Mouse (Mus musculus) megakaryocyte progenitor cell, adult 5-6 weeks (primary cell): ENCODE results near the gene Gm21293. TPM values are rescaled to one million over a fixed set of nuclear protein-coding genes. Genes with fewer than 3 reads are reported as not detected.
"Not testable (repeated sequence)": the region's sequence is repeated elsewhere in the genome, so short reads cannot be mapped to it uniquely, and the experiment has no call there.

Experiments
- ATAC-seq: replicated peaks from 2 replicates; pipeline ENCODE4 v1.8.0; 2016; ENCODE audit warnings: mild to moderate bottlenecking, moderate TSS enrichment, inconsistent platforms; ENCODE audit not compliant: poor library complexity
- total RNA-seq, 2 experiments: library from RNA; stranded (forward) in 1 of 2; stranded (reverse) in 1 of 2; fragments of 157-497, 149-512 nt in 1 of 2; fragments of 200-1000 nt in 1 of 2; gene quantifications; 2 replicates each; pipeline versions ENCODE4 v1.2.3 to v1.2.4; 2015 to 2017

The Gm21293 gene
- total RNA-seq (2015) (not detected in 2 replicates), total RNA-seq (2017) (not detected in 2 replicates)

DNA sequence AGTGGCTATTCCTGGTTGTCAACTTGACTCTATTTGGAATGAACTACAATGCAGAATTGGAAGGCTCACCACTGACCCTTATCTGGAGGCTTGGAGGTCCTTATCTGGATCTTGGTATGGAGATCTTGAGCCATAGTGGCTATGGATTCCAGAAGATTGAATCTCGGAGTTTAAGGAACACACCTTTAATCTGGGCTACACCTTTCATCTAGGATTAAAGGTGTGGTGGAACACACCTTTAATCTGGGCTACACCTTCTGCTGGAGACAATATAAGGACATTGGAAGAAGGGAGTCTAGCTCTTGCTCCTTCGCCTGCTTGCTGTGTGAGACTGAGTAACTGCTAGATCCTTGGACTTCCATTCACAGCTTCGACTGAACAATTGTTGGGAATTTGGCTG lies at the start of gene Gm21293:
Gm21293 (plus strand) TSS at position 301 of the 400 bp plus-strand sequence.
- ATAC-seq, result not testable (repeated sequence)

DNA sequence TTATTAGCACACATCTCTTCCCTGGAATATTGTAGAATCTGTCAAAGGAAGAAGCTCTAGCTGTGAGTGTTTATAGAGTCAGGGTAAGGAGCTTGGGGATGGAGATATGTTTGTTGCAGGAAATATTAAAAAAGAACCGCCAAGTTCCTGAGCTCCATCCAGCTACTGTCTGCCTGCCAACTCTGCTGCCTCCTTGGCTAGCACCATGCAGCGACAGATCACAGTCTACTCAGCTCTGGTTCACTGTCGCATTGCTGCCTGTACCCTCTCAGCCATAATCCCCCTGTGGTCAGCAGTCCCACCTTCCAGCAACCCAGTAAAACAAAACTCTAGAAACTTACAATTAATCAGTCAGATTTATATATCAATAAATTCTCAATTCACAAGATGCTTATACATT lies 32.7 kb upstream of the Gm21293 start:
- ATAC-seq, result no peak

DNA sequence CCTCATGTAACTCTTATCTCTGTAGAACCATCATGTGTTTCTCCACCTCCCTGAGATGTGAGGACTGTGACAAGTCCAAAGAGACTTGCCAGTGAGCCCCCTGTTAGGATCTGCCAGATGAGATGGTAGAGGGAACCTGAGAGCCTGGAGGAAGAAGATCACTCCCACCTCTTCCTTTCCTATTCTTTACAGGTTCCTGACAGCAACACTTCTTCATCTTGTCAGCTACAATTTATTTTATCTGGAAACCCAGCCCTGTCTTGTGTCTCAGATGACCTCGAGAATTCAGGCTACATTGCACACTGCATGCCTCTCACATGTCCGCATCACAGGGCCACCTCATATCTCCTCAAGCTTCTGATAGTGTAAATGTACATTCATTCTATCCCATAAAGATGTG lies 24.5 kb upstream of the Gm21293 start:
- ATAC-seq, result no peak

DNA sequence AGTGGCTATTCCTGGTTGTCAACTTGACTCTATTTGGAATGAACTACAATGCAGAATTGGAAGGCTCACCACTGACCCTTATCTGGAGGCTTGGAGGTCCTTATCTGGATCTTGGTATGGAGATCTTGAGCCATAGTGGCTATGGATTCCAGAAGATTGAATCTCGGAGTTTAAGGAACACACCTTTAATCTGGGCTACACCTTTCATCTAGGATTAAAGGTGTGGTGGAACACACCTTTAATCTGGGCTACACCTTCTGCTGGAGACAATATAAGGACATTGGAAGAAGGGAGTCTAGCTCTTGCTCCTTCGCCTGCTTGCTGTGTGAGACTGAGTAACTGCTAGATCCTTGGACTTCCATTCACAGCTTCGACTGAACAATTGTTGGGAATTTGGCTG lies 8.4 kb downstream of the Gm21293 start, which contains the start of gene Gm6763:
Gm6763 (plus strand) TSS at position 301 of the 400 bp plus-strand sequence.
- ATAC-seq, result not testable (repeated sequence)

DNA sequence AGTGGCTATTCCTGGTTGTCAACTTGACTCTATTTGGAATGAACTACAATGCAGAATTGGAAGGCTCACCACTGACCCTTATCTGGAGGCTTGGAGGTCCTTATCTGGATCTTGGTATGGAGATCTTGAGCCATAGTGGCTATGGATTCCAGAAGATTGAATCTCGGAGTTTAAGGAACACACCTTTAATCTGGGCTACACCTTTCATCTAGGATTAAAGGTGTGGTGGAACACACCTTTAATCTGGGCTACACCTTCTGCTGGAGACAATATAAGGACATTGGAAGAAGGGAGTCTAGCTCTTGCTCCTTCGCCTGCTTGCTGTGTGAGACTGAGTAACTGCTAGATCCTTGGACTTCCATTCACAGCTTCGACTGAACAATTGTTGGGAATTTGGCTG lies 16.9 kb downstream of the Gm21293 start, which contains the start of gene Gm8764:
Gm8764 (plus strand) TSS at position 301 of the 400 bp plus-strand sequence.
- ATAC-seq, result not testable (repeated sequence)

DNA sequence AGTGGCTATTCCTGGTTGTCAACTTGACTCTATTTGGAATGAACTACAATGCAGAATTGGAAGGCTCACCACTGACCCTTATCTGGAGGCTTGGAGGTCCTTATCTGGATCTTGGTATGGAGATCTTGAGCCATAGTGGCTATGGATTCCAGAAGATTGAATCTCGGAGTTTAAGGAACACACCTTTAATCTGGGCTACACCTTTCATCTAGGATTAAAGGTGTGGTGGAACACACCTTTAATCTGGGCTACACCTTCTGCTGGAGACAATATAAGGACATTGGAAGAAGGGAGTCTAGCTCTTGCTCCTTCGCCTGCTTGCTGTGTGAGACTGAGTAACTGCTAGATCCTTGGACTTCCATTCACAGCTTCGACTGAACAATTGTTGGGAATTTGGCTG lies 25.4 kb downstream of the Gm21293 start, which contains the start of gene Gm21304:
Gm21304 (plus strand) TSS at position 301 of the 400 bp plus-strand sequence.
- ATAC-seq, result not testable (repeated sequence)

DNA sequence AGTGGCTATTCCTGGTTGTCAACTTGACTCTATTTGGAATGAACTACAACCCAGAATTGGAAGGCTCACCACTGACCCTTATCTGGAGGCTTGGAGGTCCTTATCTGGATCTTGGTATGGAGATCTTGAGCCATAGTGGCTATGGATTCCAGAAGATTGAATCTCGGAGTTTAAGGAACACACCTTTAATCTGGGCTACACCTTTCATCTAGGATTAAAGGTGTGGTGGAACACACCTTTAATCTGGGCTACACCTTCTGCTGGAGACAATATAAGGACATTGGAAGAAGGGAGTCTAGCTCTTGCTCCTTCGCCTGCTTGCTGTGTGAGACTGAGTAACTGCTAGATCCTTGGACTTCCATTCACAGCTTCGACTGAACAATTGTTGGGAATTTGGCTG lies 33.9 kb downstream of the Gm21293 start, which contains the start of gene Gm21312:
Gm21312 (plus strand) TSS at position 301 of the 400 bp plus-strand sequence.
- ATAC-seq, result not testable (repeated sequence)

DNA sequence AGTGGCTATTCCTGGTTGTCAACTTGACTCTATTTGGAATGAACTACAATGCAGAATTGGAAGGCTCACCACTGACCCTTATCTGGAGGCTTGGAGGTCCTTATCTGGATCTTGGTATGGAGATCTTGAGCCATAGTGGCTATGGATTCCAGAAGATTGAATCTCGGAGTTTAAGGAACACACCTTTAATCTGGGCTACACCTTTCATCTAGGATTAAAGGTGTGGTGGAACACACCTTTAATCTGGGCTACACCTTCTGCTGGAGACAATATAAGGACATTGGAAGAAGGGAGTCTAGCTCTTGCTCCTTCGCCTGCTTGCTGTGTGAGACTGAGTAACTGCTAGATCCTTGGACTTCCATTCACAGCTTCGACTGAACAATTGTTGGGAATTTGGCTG lies 42.4 kb downstream of the Gm21293 start, which contains the start of gene Gm20765:
Gm20765 (plus strand) TSS at position 301 of the 400 bp plus-strand sequence.
- not testable (repeated sequence) for ATAC-seq

DNA sequence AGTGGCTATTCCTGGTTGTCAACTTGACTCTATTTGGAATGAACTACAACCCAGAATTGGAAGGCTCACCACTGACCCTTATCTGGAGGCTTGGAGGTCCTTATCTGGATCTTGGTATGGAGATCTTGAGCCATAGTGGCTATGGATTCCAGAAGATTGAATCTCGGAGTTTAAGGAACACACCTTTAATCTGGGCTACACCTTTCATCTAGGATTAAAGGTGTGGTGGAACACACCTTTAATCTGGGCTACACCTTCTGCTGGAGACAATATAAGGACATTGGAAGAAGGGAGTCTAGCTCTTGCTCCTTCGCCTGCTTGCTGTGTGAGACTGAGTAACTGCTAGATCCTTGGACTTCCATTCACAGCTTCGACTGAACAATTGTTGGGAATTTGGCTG lies 51.0 kb downstream of the Gm21293 start, which contains the start of gene Gm4340:
Gm4340 (plus strand) TSS at position 301 of the 400 bp plus-strand sequence.
- ATAC-seq, result not testable (repeated sequence)

Other genes starting within 250 kb of the Gm21293 start
- gene Gm6763, start 8.5 kb downstream of the Gm21293 start, total RNA-seq (2015), result not detected in 2 replicates
- gene Gm6763, start 8.5 kb downstream of the Gm21293 start, total RNA-seq (2017), result not detected in 2 replicates
- gene Gm8764, start 17.0 kb downstream of the Gm21293 start, total RNA-seq (2015), result not detected in 2 replicates
- not detected in 2 replicates for gene Gm8764, start 17.0 kb downstream of the Gm21293 start, total RNA-seq (2017)
- gene Gm21304, start 25.5 kb downstream of the Gm21293 start, total RNA-seq (2015), result not detected in 2 replicates
- not detected in 2 replicates for gene Gm21304, start 25.5 kb downstream of the Gm21293 start, total RNA-seq (2017)
- gene Gm21312, start 34.0 kb downstream of the Gm21293 start, total RNA-seq (2015), result not detected in 2 replicates
- gene Gm21312, start 34.0 kb downstream of the Gm21293 start, total RNA-seq (2017), result not detected in 2 replicates
- not detected in 2 replicates for gene Gm20765, start 42.5 kb downstream of the Gm21293 start, total RNA-seq (2015)
- gene Gm20765, start 42.5 kb downstream of the Gm21293 start, total RNA-seq (2017), result not detected in 2 replicates
- not detected in 2 replicates for gene Gm4340, start 51.1 kb downstream of the Gm21293 start, total RNA-seq (2015)
- not detected in 2 replicates for gene Gm4340, start 51.1 kb downstream of the Gm21293 start, total RNA-seq (2017)